Mouse (Mus musculus) midbrain, embryonic 15.5 days (tissue): ENCODE results near the gene Slc22a14. TPM values are rescaled to one million over a fixed set of nuclear protein-coding genes. Genes with fewer than 3 reads are reported as not detected.
"Not testable (repeated sequence)": the region's sequence is repeated elsewhere in the genome, so short reads cannot be mapped to it uniquely, and the experiment has no call there.

Source experiments
- ATAC-seq: fragments of 200-750 bp; cut with Nextera tagmentation; replicated peaks from 2 replicates; pipeline ENCODE4 v1.8.0; 2017; ENCODE audit warnings: moderate TSS enrichment
- H3K27ac ChIP-seq: fragments of 300-500 bp; sonication (generic); 2 replicates; pipeline ENCODE4 v1.5.1; 2015; ENCODE audit warnings: mild to moderate bottlenecking, inconsistent platforms
- H3K27me3 ChIP-seq: fragments of 300-500 bp; sonication (generic); replicated peaks from 2 replicates; pipeline ENCODE4 v1.6.1; 2015; ENCODE audit warnings: inconsistent platforms
- H3K36me3 ChIP-seq: fragments of 300-500 bp; sonication (generic); replicated peaks from 2 replicates; pipeline ENCODE4 v1.6.1; 2015; ENCODE audit warnings: inconsistent platforms
- H3K4me1 ChIP-seq: fragments of 300-500 bp; sonication (generic); 2 replicates; pipeline ENCODE4 v1.6.1; 2015; ENCODE audit warnings: inconsistent platforms
- H3K4me2 ChIP-seq: fragments of 300-500 bp; sonication (generic); 2 replicates; pipeline ENCODE4 v1.6.1; 2015; ENCODE audit warnings: inconsistent platforms, mild to moderate bottlenecking, moderate library complexity
- H3K4me3 ChIP-seq: fragments of 300-500 bp; sonication (generic); 2 replicates; pipeline ENCODE4 v1.5.1; 2015; ENCODE audit warnings: mild to moderate bottlenecking, inconsistent platforms
- H3K9ac ChIP-seq: fragments of 300-500 bp; sonication (generic); 2 replicates; pipeline ENCODE4 v1.6.1; 2015; ENCODE audit warnings: mild to moderate bottlenecking, inconsistent platforms
- H3K9me3 ChIP-seq: fragments of 300-500 bp; sonication (generic); 2 replicates; pipeline ENCODE4 v1.6.1; 2016; ENCODE audit warnings: inconsistent platforms
- WGBS: fragments of 180-500 bp; shearing (Covaris S2); methylation state at CpG from one replicate; pipeline ENCODE4 v1.1.7; 2015; ENCODE audit warnings: mixed read lengths; 5-methylcytosine and 5-hydroxymethylcytosine counted together
- polyA plus RNA-seq: library from polyadenylated mRNA; unstranded; fragments of >200 nt; fragmentation: Nextera tagmentation; extraction: Ambion mirVana; gene quantifications from 2 replicates; pipeline ENCODE4 v1.2.1, GENCODE M21; 2015

The Slc22a14 gene
- polyA plus RNA-seq, 1 experiment from 2014 or later = not detected

DNA sequence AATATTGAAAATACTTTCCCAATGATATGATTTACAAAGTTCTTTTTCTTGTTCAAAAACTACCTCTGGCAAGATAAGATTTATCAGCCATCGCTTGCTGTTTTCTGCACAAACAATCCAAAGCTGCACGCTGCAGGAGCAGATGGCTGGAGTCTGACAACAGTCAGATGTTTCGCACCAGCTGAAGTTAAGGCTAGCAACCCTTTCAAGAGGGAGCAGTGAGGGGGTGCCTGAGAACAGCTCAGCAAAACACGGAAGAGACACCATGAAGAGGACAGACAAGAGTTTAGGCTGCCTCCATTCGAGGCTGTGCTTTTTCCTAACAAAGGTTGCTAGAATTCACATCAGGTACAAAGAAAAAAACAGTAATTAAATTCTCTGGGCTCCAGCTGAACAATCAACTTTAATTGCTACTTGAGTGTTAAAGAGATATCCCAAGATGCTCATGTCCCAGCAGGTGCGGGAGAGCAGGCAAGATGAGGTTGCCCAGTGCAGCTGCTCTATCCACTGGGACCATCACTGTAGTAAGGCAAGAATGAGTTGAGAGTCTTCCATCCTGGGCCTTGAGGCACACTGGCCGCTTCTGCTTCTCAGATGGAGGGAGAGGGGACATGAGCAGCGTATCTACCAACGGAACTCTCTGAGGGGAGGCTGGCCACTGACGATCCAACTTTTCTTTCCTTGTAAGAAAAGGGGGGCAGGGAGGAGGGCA is 124.9 kb downstream of the Slc22a14 start:
- no peak overlapping the region for H3K4me3 ChIP-seq
- H3K4me2 ChIP-seq = no peak overlapping the region
- 87% methylated on average over 10 of the region's 10 CpGs for WGBS
- H3K27me3 ChIP-seq = no peaks in the 10 kb centered on the region
- no peaks in the 10 kb centered on the region for H3K9me3 ChIP-seq
- H3K36me3 ChIP-seq = peaks cover 20% of the 10 kb centered on the region; the same call in 1 of the 2 replicates
- no peak overlapping the region for H3K27ac ChIP-seq
- ATAC-seq = no peak
- no peak overlapping the region for H3K9ac ChIP-seq
- no peaks in the 10 kb centered on the region for H3K4me1 ChIP-seq

- no peak for ATAC-seq
- H3K4me2 ChIP-seq = no peak overlapping the region
- H3K4me3 ChIP-seq = no peak overlapping the region
- 97% methylated on average over 3 of the region's 3 CpGs for WGBS
- H3K27me3 ChIP-seq = no peaks in the 10 kb centered on the region
- no peaks in the 10 kb centered on the region for H3K4me1 ChIP-seq
- H3K36me3 ChIP-seq = peaks cover 19% of the 10 kb centered on the region; the same call in 1 of the 2 replicates
- H3K9ac ChIP-seq = no peak overlapping the region
- no peak overlapping the region for H3K27ac ChIP-seq
- H3K9me3 ChIP-seq = no peaks in the 10 kb centered on the region
Observed at GRCm38 (mm10) chr9:119239274-119239673, 126.1 kb downstream of the Slc22a14 start.

DNA sequence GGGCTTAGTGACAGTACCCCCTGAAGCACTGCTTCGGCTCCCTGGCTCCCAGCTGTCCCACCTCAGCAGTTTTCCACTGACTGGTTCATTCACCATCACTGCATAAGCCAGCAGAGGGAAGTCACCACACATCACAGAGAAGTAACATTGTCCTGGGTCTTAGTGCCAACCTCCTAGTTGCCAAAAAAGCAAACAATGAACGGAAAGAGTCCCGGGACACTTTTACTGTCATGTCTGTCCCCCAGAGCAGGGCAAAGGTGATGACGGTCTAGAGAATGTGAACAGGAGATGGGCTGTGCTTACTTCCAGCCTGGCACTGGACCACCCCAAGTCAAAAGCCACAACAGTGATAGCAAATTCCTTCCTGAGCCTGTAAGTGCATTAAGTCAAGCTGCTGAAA is 126.6 kb downstream of the Slc22a14 start:
- Histone ChIP-seq H3K4me1 (no peaks in the 10 kb centered on the region), H3K4me3 (no peak overlapping the region), H3K27me3 (no peaks in the 10 kb centered on the region), H3K27ac (no peak overlapping the region), H3K9ac (no peak overlapping the region), H3K9me3 (no peaks in the 10 kb centered on the region), H3K4me2 (no peak overlapping the region), H3K36me3 (peaks cover 15% of the 10 kb centered on the region; the same call in 1 of the 2 replicates)
- ATAC-seq = no peak
- 91% methylated on average over 4 of the region's 4 CpGs for WGBS

- H3K4me3 ChIP-seq = no peak overlapping the region
- no peak for ATAC-seq
- H3K4me1 ChIP-seq = no peaks in the 10 kb centered on the region
- 97% methylated on average over 7 of the region's 7 CpGs for WGBS
- no peaks in the 10 kb centered on the region for H3K9me3 ChIP-seq
- H3K27me3 ChIP-seq = no peaks in the 10 kb centered on the region
- H3K4me2 ChIP-seq = no peak overlapping the region
- H3K9ac ChIP-seq = no peak overlapping the region
- no peak overlapping the region for H3K27ac ChIP-seq
- H3K36me3 ChIP-seq = no peaks in the 10 kb centered on the region
Observed at GRCm38 (mm10) chr9:119231552-119231951, 133.8 kb downstream of the Slc22a14 start.

GRCm38 (mm10) chr9:119230829-119231228 is 134.5 kb downstream of the Slc22a14 start:
- WGBS = 89% methylated on average over 2 of the region's 2 CpGs
- H3K27me3 ChIP-seq = no peaks in the 10 kb centered on the region
- no peak for ATAC-seq
- no peaks in the 10 kb centered on the region for H3K9me3 ChIP-seq
- H3K4me2 ChIP-seq = no peak overlapping the region
- no peak overlapping the region for H3K27ac ChIP-seq
- H3K9ac ChIP-seq = no peak overlapping the region
- H3K4me3 ChIP-seq = no peak overlapping the region
- H3K36me3 ChIP-seq = peaks cover under 1% of the 10 kb centered on the region; the same call in 1 of the 2 replicates
- H3K4me1 ChIP-seq = no peaks in the 10 kb centered on the region

DNA sequence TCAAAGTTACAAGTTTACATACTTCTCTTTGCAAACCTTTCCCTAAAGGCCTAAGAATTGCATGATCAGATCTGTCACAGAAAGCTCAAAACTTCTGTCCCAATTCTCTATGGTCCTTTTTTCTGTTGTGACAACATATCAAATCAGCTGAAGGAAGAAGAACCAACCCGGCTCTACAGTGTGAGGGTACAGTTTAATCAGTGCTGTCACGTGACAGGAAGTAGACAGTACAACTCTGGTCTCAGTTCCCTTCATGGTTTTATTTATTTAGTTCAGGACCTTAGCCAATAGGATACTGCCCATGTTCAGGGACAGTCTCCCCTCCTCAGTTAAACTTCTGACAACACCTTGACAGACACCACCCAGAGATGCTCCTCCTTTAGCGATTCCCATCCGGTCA is 145.1 kb downstream of the Slc22a14 start:
- WGBS = 95% methylated on average over 4 of the region's 4 CpGs
- no peaks in the 10 kb centered on the region for H3K27me3 ChIP-seq
- ATAC-seq = no peak
- no peak overlapping the region for H3K27ac ChIP-seq
- H3K4me1 ChIP-seq = no peaks in the 10 kb centered on the region
- H3K4me2 ChIP-seq = no peak overlapping the region
- 0 out of 2 replicates have a peak, but pooled peaks cover under 1% of the 10 kb centered on the region for H3K9me3 ChIP-seq
- no peak overlapping the region for H3K4me3 ChIP-seq
- H3K36me3 ChIP-seq = peaks cover 7% of the 10 kb centered on the region; the same call in 1 of the 2 replicates
- no peak overlapping the region for H3K9ac ChIP-seq

DNA sequence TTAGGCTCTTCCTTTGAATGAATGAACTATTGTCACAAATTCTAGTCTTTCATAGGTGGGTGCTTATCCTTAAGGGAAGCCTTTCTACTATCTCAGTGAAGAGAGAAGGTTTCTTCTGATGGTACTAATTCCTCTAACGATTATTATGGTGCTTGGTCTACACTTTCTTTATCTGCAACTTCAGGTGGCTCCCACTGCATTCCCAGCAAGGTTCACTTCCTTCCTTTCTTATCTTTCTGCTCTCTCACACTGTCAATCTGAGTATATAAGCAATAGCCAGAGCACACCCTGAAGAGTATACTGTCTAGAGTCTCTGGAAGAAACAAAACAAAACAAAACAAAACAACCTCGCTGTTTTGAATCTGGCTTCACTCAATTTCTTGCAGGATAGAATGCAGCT is 145.7 kb downstream of the Slc22a14 start:
- Histone ChIP-seq H3K4me1 (no peaks in the 10 kb centered on the region), H3K27me3 (no peaks in the 10 kb centered on the region), H3K9ac (no peak overlapping the region), H3K9me3 (no peaks in the 10 kb centered on the region), H3K36me3 (0 out of 2 replicates have a peak, but pooled peaks cover 4% of the 10 kb centered on the region), H3K4me2 (no peak overlapping the region), H3K4me3 (no peak overlapping the region), H3K27ac (no peak overlapping the region)
- no peak for ATAC-seq
- 88% methylated on average over 2 of the region's 2 CpGs for WGBS

- not testable (repeated sequence) for H3K9me3 ChIP-seq, H3K4me2 ChIP-seq, H3K9ac ChIP-seq, H3K4me3 ChIP-seq, ATAC-seq, H3K27me3 ChIP-seq, H3K4me1 ChIP-seq, H3K36me3 ChIP-seq, H3K27ac ChIP-seq
- WGBS = 96% methylated on average over 2 of the region's 2 CpGs
Observed at GRCm38 (mm10) chr9:119215341-119215740, 150.0 kb downstream of the Slc22a14 start.

GRCm38 (mm10) chr9:119214601-119215000 is 150.8 kb downstream of the Slc22a14 start:
- H3K4me3 ChIP-seq = no peak overlapping the region
- no peaks in the 10 kb centered on the region for H3K4me1 ChIP-seq
- H3K27ac ChIP-seq = no peak overlapping the region
- 94% methylated on average over 6 of the region's 6 CpGs for WGBS
- ATAC-seq = no peak
- no peaks in the 10 kb centered on the region for H3K9me3 ChIP-seq
- H3K4me2 ChIP-seq = no peak overlapping the region
- no peaks in the 10 kb centered on the region for H3K27me3 ChIP-seq
- no peaks in the 10 kb centered on the region for H3K36me3 ChIP-seq
- no peak overlapping the region for H3K9ac ChIP-seq

GRCm38 (mm10) chr9:119212996-119213395 is 152.4 kb downstream of the Slc22a14 start:
- 76% methylated on average over 8 of the region's 8 CpGs for WGBS
- ATAC-seq = no peak

GRCm38 (mm10) chr9:119208998-119209397 is 156.4 kb downstream of the Slc22a14 start, which contains the start of gene Slc22a13:
Slc22a13 (minus strand) TSS chr9:119209098.
- Histone ChIP-seq H3K4me2 (no peak within 1 kb of the TSS), H3K9ac (no peak within 1 kb of the TSS), H3K4me1 (no peaks in the 10 kb centered on the region), H3K36me3 (no peaks in the 10 kb centered on the region), H3K4me3 (no peak within 1 kb of the TSS), H3K9me3 (no peaks in the 10 kb centered on the region), H3K27ac (no peak within 1 kb of the TSS), H3K27me3 (no peaks in the 10 kb centered on the region)
- no peak for ATAC-seq
- WGBS = 97% methylated on average over 4 of the region's 4 CpGs

More at GRCm38 (mm10) chr9:119212996-119213395, 152.4 kb downstream of the Slc22a14 start:
- Histone ChIP-seq H3K9me3 (no peaks in the 10 kb centered on the region), H3K36me3 (no peaks in the 10 kb centered on the region), H3K4me1 (no peaks in the 10 kb centered on the region), H3K4me3 (no peak overlapping the region), H3K4me2 (no peak overlapping the region), H3K27me3 (no peaks in the 10 kb centered on the region), H3K9ac (no peak overlapping the region), H3K27ac (no peak overlapping the region)

GRCm38 (mm10) chr9:119207113-119207512 is 158.2 kb downstream of the Slc22a14 start:
- no peaks in the 10 kb centered on the region for H3K36me3 ChIP-seq
- ATAC-seq = no peak
- no peak overlapping the region for H3K9ac ChIP-seq
- H3K27me3 ChIP-seq = no peaks in the 10 kb centered on the region
- H3K4me2 ChIP-seq = no peak overlapping the region
- H3K4me1 ChIP-seq = no peaks in the 10 kb centered on the region
- no peak overlapping the region for H3K4me3 ChIP-seq
- WGBS = 83% methylated on average over 4 of the region's 4 CpGs
- no peak overlapping the region for H3K27ac ChIP-seq
- no peaks in the 10 kb centered on the region for H3K9me3 ChIP-seq

DNA sequence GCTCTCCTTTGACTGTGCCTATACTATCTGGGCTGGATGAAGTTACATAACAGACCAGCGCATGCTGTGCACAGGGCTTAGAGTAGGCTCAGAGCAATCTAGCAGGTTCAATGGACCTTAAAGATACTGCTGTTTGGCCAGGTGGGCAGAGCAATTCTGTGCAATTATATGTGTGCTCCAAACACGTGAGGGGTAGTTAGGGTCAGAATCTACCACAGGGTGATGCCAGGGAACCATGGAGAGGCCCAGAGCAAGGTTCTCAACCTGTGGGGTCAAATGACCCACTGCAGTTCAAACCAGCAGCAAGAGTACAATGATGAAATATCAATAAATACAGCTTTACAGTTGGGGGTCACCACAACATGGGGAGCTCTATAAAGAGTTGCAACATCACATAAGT is 158.7 kb downstream of the Slc22a14 start:
- H3K27ac ChIP-seq = no peak overlapping the region
- no peaks in the 10 kb centered on the region for H3K36me3 ChIP-seq
- no peak overlapping the region for H3K4me3 ChIP-seq
- H3K4me1 ChIP-seq = no peaks in the 10 kb centered on the region
- no peak for ATAC-seq
- no peak overlapping the region for H3K4me2 ChIP-seq
- no peak overlapping the region for H3K9ac ChIP-seq
- H3K9me3 ChIP-seq = no peaks in the 10 kb centered on the region
- WGBS = 90% methylated on average over 2 of the region's 2 CpGs
- H3K27me3 ChIP-seq = no peaks in the 10 kb centered on the region
